Mouse (Mus musculus) adipose tissue, adult 10 weeks (tissue): ENCODE measurements around the gene Lyz2. TPM values are rescaled to one million over a fixed set of nuclear protein-coding genes. Genes with fewer than 3 reads are reported as not detected.

Experiments used
- polyA plus RNA-seq: library from polyadenylated mRNA; stranded (reverse); fragments of 350-450 nt; fragmentation: Illumina TruSeq; extraction: RNeasy Lipid Tissue Mini Kit (QIAGEN cat#74804); gene quantifications from one replicate; pipeline ENCODE4 v1.2.3, GENCODE M21; 2014; ENCODE audit warnings: low read depth, low replicate concordance

Lyz2 gene
- polyA plus RNA-seq = 512 TPM

DNA sequence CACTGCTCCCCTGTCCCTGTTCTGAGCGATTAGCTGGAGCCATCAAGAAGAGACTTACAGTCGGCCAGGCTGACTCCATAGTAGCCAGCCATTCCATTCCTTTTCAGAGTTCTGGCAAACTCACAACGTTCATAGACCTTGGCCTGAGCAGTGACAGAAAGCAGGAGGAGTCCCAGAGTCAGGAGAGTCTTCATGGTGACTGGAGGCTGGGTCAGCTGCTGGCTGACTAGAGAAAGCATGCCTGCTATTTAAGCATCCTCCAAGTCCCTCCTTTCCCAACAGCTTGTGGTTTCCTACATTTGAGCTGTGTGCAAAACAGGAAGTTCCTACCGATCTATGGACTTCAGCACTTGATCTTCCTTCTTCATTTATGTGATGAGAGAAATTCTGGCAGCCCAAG lies at the start of gene Lyz2:
Gene Lyz2 (minus strand): TSS at position 273 of the 400 bp plus-strand sequence.

DNA sequence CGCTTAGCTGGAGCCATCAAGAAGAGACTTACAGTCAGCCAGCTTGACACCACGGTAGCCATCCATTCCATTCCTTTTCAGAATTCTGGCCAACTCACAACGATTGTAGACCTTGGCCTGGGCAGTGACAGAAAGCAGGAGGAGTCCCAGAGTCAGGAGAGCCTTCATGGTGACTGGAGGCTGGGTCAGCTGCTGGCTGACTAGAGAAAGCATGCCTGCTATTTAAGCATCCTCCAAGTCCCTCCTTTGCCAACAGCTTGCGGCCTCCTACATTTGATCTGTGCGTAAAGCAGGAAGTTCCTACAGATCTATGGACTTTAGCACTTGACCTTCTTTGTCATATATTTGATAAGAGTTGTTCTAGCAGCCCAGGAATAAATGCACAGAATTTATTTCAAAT lies 10.6 kb upstream of the Lyz2 start, which contains the start of gene Lyz1:
Gene Lyz1 (minus strand): TSS at position 198 of the 400 bp plus-strand sequence.

DNA sequence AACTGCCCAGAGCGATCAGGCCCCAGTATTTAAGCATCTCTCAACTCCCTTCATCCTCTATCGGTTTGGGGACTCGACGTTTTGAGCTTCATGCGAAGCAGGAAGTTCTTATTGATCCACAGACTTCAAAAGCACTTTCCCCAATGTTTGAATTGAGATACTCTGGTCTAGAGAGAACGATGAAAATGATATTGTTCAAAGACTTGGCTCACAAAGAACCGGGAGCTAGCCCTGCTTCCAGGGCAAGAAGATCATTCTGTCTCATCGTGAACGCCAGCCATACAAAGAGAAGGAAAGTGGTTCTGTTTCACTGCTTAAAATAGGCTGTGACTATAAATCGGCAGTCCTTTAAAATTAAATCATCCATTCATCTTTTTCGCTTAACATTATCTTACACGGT lies 43.5 kb downstream of the Lyz2 start, which contains the start of gene 9530003J23Rik:
Gene 9530003J23Rik (minus strand): TSS at position 101 of the 400 bp plus-strand sequence.

Other genes with a start within 250 kb of the Lyz2 start
- not detected for gene Lrrc10, start 237.0 kb downstream of the Lyz2 start, polyA plus RNA-seq
- 166 TPM for gene Cct2, start 218.5 kb downstream of the Lyz2 start, polyA plus RNA-seq
- gene Frs2, start 133.8 kb downstream of the Lyz2 start, polyA plus RNA-seq = 18.9 TPM
- 32.3 TPM for gene Yeats4, start 57.8 kb downstream of the Lyz2 start, polyA plus RNA-seq
- gene 9530003J23Rik, start 43.6 kb downstream of the Lyz2 start, polyA plus RNA-seq = not detected
- gene Lyz1, start 10.5 kb upstream of the Lyz2 start, polyA plus RNA-seq = 70.8 TPM
- 30.2 TPM for gene Cpsf6, start 97.7 kb upstream of the Lyz2 start, polyA plus RNA-seq